Mouse (Mus musculus) G1E (cell line): ENCODE data around the gene Thap7. TPM values are rescaled to one million over a fixed set of nuclear protein-coding genes. Genes with fewer than 3 reads are reported as not detected.
A peak's percentile ranks its signal among the peaks of the same experiment; 100 is the strongest.

Experiments used
- ATAC-seq: 2 replicates; pipeline ENCODE4 v1.8.0; 2016; ENCODE audit warnings: mild to moderate bottlenecking; ENCODE audit not compliant: insufficient number of reproducible peaks, poor library complexity, low FRiP score, severe bottlenecking; ENCODE audit errors: extremely low read depth
- DNase-seq: peaks from one replicate; pipeline ENCODE4 v3.0.0; 2012; ENCODE audit warnings: low spot score
- H3K27me3 ChIP-seq: 2 replicates; pipeline ENCODE4 v1.6.1; 2012; ENCODE audit warnings: mild to moderate bottlenecking, low read length, inconsistent platforms; ENCODE audit not compliant: insufficient read depth
- H3K36me3 ChIP-seq: replicated peaks from 2 replicates; pipeline ENCODE3; 2012; ENCODE audit warnings: mild to moderate bottlenecking, inconsistent platforms
- H3K4me1 ChIP-seq: 2 replicates; pipeline ENCODE4 v1.6.1; 2012; ENCODE audit warnings: low read depth, low read length, inconsistent platforms, mixed read lengths; ENCODE audit not compliant: insufficient read depth
- H3K4me3 ChIP-seq: 2 replicates; pipeline ENCODE4 v1.5.1; 2012; ENCODE audit warnings: low read depth, mild to moderate bottlenecking, inconsistent platforms, low read length, moderate library complexity, mixed read lengths
- H3K9me3 ChIP-seq: replicated peaks from 2 replicates; pipeline ENCODE4 v1.6.1; 2012; ENCODE audit warnings: inconsistent platforms
- CTCF ChIP-seq: IDR thresholded peaks from 2 replicates; pipeline ENCODE4 v1.5.1; 2012; ENCODE audit warnings: low read depth, low read length, inconsistent platforms, mixed read lengths
- GATA1 ChIP-seq: IDR thresholded peaks from 2 replicates; pipeline ENCODE4 v1.6.1; 2012; ENCODE audit warnings: borderline replicate concordance, low read length, inconsistent platforms, mixed read lengths
- GATA2 ChIP-seq: IDR thresholded peaks from 2 replicates; pipeline ENCODE4 v1.6.1; 2012; ENCODE audit warnings: low read depth, low read length, inconsistent platforms, borderline replicate concordance
- POLR2AphosphoS5 ChIP-seq: IDR thresholded peaks from 2 replicates; pipeline ENCODE4 v1.6.1; 2012; ENCODE audit warnings: low read depth, low read length, inconsistent platforms; ENCODE audit not compliant: insufficient replicate concordance
- TAL1 ChIP-seq: conservative IDR thresholded peaks from 2 replicates; pipeline ENCODE4 v1.6.1; 2012; ENCODE audit warnings: low read depth, low read length, inconsistent platforms, mixed read lengths
- polyA plus RNA-seq: library from polyadenylated mRNA; stranded (reverse); fragments of >175 nt; gene quantifications from 2 replicates; pipeline ENCODE4 v1.2.3, GENCODE M21; 2012
- total RNA-seq, 2 experiments: library from RNA; stranded (forward) in 1 of 2; stranded (reverse) in 1 of 2; fragments of 200-1000 nt in 1 of 2; fragments of >200 nt in 1 of 2; fragmentation: Nextera tagmentation in 1 of 2; gene quantifications; 2 replicates each; pipeline ENCODE4 v1.2.3; 2014 to 2017

Gene Thap7
- total RNA-seq (2014; fragmentation: Nextera tagmentation), result 11.7 and 22.5 TPM in 2 replicates
- total RNA-seq (2017), result 38.1 and 54.1 TPM in 2 replicates
- 148 and 183 TPM in 2 replicates for polyA plus RNA-seq

DNA sequence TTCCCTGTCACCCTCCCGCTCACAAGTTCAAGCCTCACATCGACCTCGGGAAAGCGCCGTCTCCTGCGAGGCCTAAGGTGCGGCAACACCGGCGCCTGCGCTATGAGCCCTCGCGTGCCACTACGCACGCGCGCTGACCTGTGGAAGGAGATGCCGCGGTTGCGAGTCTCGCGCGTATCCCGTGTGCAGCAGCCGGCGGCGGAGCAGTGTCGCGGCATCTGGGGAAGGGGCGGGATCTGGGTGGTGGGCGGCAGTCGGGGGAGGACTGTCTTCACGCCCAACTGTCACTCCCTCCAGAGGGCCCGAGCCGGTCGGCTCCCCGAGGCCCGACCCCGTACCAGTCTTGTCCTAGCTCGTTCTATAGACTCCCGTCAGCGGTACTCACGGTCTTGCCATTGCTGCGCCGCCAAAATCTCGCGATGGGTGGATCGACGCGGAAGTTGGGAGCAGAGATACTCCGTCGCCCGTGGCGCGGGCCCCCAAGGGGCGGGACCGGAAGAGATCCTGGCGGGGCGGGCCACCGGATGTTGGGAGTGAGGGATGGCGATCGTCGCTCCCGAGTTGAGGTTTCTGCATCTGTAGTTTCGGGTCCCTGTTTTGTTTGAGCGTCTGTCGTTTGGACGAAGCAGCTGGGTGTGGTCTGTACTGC lies at the start of gene Thap7:
TSS of gene Thap7 (minus strand) at position 497 of the 649 bp plus-strand sequence.
- DNase-seq (peak; percentile 97), ATAC-seq (peak; percentile 88)
- Histone ChIP-seq H3K9me3 (no peaks in the 10 kb centered on the region), H3K4me1 (peaks cover 46% of the 10 kb centered on the region), H3K36me3 (peaks cover 41% of the 10 kb centered on the region), H3K27me3 (no peaks in the 10 kb centered on the region), H3K4me3 (peak within 1 kb of the TSS; percentile 78)
- TF ChIP-seq TAL1 (no peak), CTCF (no peak), POLR2AphosphoS5 (no peak), GATA1 (no peak), GATA2 (no peak)

- peaks cover 35% of the 10 kb centered on the region for H3K27me3 ChIP-seq
- H3K4me1 ChIP-seq, result no peaks in the 10 kb centered on the region
- no peak for DNase-seq
- no peak for ATAC-seq
- H3K9me3 ChIP-seq, result no peaks in the 10 kb centered on the region
- TF ChIP-seq POLR2AphosphoS5, result no peak
- no peak for TF ChIP-seq TAL1
- TF ChIP-seq GATA1, result no peak
- TF ChIP-seq GATA2, result no peak
- TF ChIP-seq CTCF, result no peak
- no peaks in the 10 kb centered on the region for H3K36me3 ChIP-seq
- no peak overlapping the region for H3K4me3 ChIP-seq
Measured at GRCm38 (mm10) chr16:17576825-17577215, 45.9 kb upstream of the Thap7 start.

DNA sequence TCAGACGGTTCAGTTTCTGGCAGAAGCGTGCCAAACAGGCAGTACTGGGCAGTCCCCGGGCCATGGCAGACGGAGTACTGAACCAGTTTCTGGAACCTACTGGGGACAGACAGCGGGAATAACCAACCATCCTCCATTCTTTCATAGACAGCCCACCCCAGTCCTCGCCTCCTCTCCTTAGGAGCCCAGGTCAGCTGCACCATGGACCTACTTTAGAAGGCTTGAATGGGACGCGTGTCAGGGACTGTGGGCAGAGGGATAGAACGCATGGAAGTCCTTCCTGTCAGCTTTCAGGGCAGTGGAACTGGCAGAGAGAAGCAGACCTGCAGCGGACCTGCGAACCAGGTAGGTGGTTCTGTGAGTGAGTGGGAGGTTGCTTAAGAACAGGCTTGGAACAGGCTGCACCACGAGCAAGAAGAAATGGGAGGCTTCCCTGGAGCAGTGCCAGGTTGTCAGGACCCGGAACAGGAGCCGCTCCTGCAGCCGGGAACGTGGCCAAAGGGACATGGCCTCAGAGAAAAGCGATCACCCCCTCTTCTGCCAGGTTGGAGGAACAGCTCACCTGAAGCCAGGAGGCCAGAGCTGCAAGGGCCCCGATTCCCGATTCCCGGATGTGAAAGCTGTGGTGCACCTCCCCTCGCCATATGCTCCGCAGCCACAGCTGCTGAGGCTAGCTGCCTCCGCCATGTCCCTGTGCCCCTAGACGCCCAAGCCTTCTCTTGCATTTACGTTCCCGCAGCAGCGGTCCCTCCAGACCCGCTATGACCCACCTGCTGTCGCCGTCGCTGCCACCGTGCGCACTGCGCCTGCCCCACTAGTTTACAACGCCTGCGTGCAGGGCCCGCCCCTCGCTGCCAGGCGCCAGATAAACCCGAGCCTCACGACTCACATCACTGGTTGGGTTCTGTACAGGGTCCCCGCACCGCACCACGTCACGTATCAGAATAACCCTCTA lies 45.2 kb upstream of the Thap7 start:
- DNase-seq, result no peak
- H3K9me3 ChIP-seq, result no peaks in the 10 kb centered on the region
- peaks cover 35% of the 10 kb centered on the region for H3K27me3 ChIP-seq
- TF ChIP-seq GATA2, result no peak
- TF ChIP-seq POLR2AphosphoS5, result no peak
- TF ChIP-seq TAL1, result no peak
- TF ChIP-seq GATA1, result no peak
- no peak for TF ChIP-seq CTCF
- no peak overlapping the region for H3K4me3 ChIP-seq
- no peaks in the 10 kb centered on the region for H3K4me1 ChIP-seq
- H3K36me3 ChIP-seq, result no peaks in the 10 kb centered on the region
- no peak for ATAC-seq

- Histone ChIP-seq H3K9me3 (no peaks in the 10 kb centered on the region), H3K4me3 (no peak overlapping the region), H3K27me3 (peaks cover 71% of the 10 kb centered on the region), H3K4me1 (peaks cover 16% of the 10 kb centered on the region), H3K36me3 (no peaks in the 10 kb centered on the region)
- no peak for ATAC-seq
- TF ChIP-seq POLR2AphosphoS5, result no peak
- TF ChIP-seq CTCF, result no peak
- TF ChIP-seq GATA1, result no peak
- TF ChIP-seq TAL1, result no peak
- no peak for TF ChIP-seq GATA2
- no peak for DNase-seq
Measured at GRCm38 (mm10) chr16:17566186-17566585, 35.2 kb upstream of the Thap7 start.

- Histone ChIP-seq H3K36me3 (no peaks in the 10 kb centered on the region), H3K27me3 (peaks cover 75% of the 10 kb centered on the region), H3K4me3 (no peak overlapping the region), H3K9me3 (no peaks in the 10 kb centered on the region), H3K4me1 (peaks cover 21% of the 10 kb centered on the region)
- TF ChIP-seq TAL1 (no peak), POLR2AphosphoS5 (no peak), GATA1 (no peak)
- DNase-seq, result no peak
- ATAC-seq, result no peak
Measured at GRCm38 (mm10) chr16:17564771-17565170, 33.8 kb upstream of the Thap7 start.

DNA sequence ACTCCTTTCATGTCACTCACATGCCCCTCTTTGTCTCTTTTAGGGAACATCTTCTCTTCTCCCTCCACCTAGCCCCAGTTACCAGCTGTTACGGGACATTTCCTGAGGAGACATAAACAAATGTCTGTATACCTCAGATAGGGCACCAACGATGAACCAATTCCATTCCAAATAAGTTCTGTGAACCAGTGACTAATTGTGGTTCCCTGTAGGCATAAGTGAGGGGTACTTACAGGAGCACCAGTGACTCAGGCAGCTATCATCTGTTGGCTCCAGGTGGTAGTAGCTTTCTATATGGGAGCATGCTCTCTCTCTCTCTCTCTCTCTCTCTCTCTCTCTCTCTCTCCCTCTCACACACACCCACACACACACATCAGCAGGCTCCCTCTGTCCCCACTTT lies 33.3 kb upstream of the Thap7 start:
- Histone ChIP-seq H3K4me1 (peaks cover 26% of the 10 kb centered on the region), H3K36me3 (no peaks in the 10 kb centered on the region), H3K4me3 (no peak overlapping the region), H3K9me3 (no peaks in the 10 kb centered on the region), H3K27me3 (peaks cover 78% of the 10 kb centered on the region)
- no peak for ATAC-seq
- no peak for DNase-seq
- TF ChIP-seq GATA2 (no peak), POLR2AphosphoS5 (no peak), TAL1 (no peak), CTCF (no peak)
